Mouse (Mus musculus): ENCODE measurements around the gene Fbxw2. TPM values are rescaled to one million over a fixed set of nuclear protein-coding genes. Genes with fewer than 3 reads are reported as not detected.

Fbxw2 gene
- 13.0 and 14.9 TPM in 2 replicates for polyA plus RNA-seq (2012; rRNA removed)

GRCm38 (mm10) chr2:34825827-34826459 is at the start of gene Fbxw2:
Fbxw2 (minus strand) TSS chr2:34826311.
- Histone ChIP-seq H3K36me3 (ENCODE audit: control insufficient read depth, insufficient read depth, low read length) (no peaks in the 10 kb centered on the region), H3K4me3 (ENCODE audit: control insufficient read depth, low read depth, low read length) (peak within 1 kb of the TSS; percentile 99), H3K4me1 (ENCODE audit: control insufficient read depth, insufficient read depth, low read length) (peaks cover 3% of the 10 kb centered on the region), H3K27ac (ENCODE audit: control insufficient read depth, insufficient read depth, low read depth, low read length) (peak within 1 kb of the TSS; percentile 76), H3K27me3 (ENCODE audit: control insufficient read depth, insufficient read depth, low read length) (no peaks in the 10 kb centered on the region)
- TF ChIP-seq POLR2A (IDR thresholded peaks at IDR 0.05; ENCODE audit: control insufficient read depth, low read depth, low read length): peak; percentile 77
- no peak for TF ChIP-seq CTCF (IDR thresholded peaks at IDR 0.05; ENCODE audit: control insufficient read depth, insufficient read depth, insufficient replicate concordance, low read depth, low read length)

DNA sequence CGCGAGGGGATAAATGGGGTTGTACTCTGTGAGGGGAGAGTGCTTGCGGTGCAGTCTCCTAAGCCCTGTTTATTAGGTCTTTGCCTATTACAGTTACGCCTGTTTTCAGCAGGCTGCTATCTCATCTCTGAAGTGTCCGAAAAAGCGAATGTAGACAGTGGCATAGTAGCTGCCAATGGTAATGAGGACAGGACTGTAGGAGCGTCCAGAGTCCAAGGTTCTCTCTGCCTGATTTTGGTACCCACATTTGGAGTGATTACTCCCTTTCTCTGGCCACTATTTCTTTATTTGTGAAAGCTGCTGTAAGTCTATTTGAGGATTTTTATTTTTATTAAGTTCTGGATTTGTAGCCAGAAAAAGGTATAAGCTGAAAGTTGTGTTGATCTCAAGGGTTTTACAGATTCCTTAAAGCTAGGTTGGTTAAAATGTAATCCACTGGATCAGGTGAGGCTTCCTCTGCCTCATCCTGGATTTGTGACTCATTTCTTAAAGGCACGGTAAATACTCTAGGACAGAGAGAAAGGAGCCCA is 48.8 kb upstream of the Fbxw2 start, which contains the start of gene Psmd5:
TSS of gene Psmd5 (minus strand) at position 153 of the 530 bp plus-strand sequence.
- no peaks in the 10 kb centered on the region for H3K36me3 ChIP-seq (ENCODE audit: control insufficient read depth, insufficient read depth, low read length)
- TF ChIP-seq CTCF (IDR thresholded peaks at IDR 0.05; ENCODE audit: control insufficient read depth, insufficient read depth, insufficient replicate concordance, low read depth, low read length): no peak
- no peak for TF ChIP-seq POLR2A (IDR thresholded peaks at IDR 0.05; ENCODE audit: control insufficient read depth, low read depth, low read length)
- peaks cover 5% of the 10 kb centered on the region for H3K4me1 ChIP-seq (ENCODE audit: control insufficient read depth, insufficient read depth, low read length)
- no peaks in the 10 kb centered on the region for H3K27me3 ChIP-seq (ENCODE audit: control insufficient read depth, insufficient read depth, low read length)
- H3K4me3 ChIP-seq (ENCODE audit: control insufficient read depth, low read depth, low read length): peak within 1 kb of the TSS; percentile 3; the same call in 1 of the 2 replicates
- no peak within 1 kb of the TSS for H3K27ac ChIP-seq (ENCODE audit: control insufficient read depth, insufficient read depth, low read depth, low read length)

GRCm38 (mm10) chr2:34874271-34874670 is 48.2 kb upstream of the Fbxw2 start, which contains the start of gene Cutal:
Cutal (plus strand) TSS chr2:34874396.
- H3K27me3 ChIP-seq (ENCODE audit: control insufficient read depth, insufficient read depth, low read length): no peaks in the 10 kb centered on the region
- TF ChIP-seq POLR2A (IDR thresholded peaks at IDR 0.05; ENCODE audit: control insufficient read depth, low read depth, low read length) (no peak), CTCF (IDR thresholded peaks at IDR 0.05; ENCODE audit: control insufficient read depth, insufficient read depth, insufficient replicate concordance, low read depth, low read length) (no peak)
- no peaks in the 10 kb centered on the region for H3K36me3 ChIP-seq (ENCODE audit: control insufficient read depth, insufficient read depth, low read length)
- H3K4me1 ChIP-seq (ENCODE audit: control insufficient read depth, insufficient read depth, low read length): peaks cover 5% of the 10 kb centered on the region
- H3K4me3 ChIP-seq (ENCODE audit: control insufficient read depth, low read depth, low read length): peak within 1 kb of the TSS; percentile 3; the same call in 1 of the 2 replicates
- no peak within 1 kb of the TSS for H3K27ac ChIP-seq (ENCODE audit: control insufficient read depth, insufficient read depth, low read depth, low read length)

DNA sequence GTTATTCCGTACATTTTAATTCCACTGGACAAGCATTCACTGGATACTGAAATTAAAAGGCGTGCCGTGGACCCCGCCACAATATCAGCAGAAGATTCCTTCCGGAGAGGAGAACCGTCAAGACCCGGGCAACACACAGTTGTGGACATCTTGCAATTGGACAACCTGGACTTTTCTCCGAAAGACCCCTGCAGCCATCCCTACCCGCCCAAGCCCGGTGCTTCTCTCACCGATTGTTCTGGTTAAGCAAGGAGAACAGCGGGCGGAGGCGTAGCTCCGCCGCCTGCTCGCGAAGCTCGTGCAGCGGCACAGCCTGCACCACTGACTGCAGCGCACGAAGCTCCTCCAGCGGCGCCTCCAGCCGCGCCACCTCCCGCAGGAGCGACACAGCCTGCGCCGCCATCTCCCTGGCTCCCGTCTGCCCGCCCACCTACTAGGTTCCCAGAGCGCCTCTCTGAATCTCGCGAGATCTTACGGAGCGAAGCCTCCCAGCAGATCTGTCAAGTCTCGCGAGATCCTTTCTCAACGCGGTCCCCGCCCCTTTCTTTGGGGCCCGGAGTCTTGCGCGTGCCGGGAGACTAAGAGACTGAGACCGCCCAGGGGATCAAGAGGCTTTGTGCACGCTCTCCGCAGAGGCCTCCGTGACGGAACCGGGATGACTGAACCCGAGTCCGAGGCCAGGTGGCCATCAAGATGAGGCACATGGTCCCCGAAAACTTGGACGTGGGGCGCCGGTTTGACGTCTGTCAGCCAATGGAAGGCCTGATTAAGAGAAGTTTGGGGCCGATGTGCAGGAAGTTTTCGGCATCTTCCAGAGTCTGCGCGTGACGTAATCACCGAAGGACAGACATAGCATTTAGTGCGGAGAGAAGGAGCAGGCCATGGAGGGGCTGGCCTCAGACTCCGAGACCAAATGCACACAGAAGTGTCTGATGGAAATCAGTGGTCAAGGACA is 44.7 kb upstream of the Fbxw2 start:
- H3K27me3 ChIP-seq (ENCODE audit: control insufficient read depth, insufficient read depth, low read length): no peaks in the 10 kb centered on the region
- TF ChIP-seq CTCF (IDR thresholded peaks at IDR 0.05; ENCODE audit: control insufficient read depth, insufficient read depth, insufficient replicate concordance, low read depth, low read length) (no peak), POLR2A (IDR thresholded peaks at IDR 0.05; ENCODE audit: control insufficient read depth, low read depth, low read length) (peak; percentile 98)
- H3K4me3 ChIP-seq (ENCODE audit: control insufficient read depth, low read depth, low read length): peak overlapping the region; percentile 95
- peak overlapping the region; percentile 94 for H3K27ac ChIP-seq (ENCODE audit: control insufficient read depth, insufficient read depth, low read depth, low read length)
- peaks cover under 1% of the 10 kb centered on the region; the same call in 1 of the 2 replicates for H3K36me3 ChIP-seq (ENCODE audit: control insufficient read depth, insufficient read depth, low read length)
- peaks cover 5% of the 10 kb centered on the region for H3K4me1 ChIP-seq (ENCODE audit: control insufficient read depth, insufficient read depth, low read length)

DNA sequence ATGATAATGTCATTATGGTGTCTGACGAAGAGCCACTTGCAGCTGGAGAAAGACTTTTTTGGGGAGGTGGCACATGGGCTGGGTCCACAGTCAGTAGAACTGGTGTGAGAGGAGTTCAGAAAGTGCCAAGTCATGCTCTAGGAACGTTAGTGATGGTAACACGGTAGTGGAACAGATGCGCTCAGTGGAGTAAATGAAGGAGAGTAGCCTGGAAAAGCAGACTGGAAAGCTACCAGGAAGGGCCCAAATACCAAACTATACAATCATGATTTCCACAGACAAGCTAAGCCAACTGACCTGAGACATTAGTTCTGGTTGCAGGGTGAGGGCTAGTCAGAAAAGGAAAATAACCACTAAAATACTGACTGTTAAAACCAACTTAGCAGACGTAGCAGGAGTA is 43.6 kb upstream of the Fbxw2 start:
- Histone ChIP-seq H3K4me1 (ENCODE audit: control insufficient read depth, insufficient read depth, low read length) (peaks cover 5% of the 10 kb centered on the region), H3K27me3 (ENCODE audit: control insufficient read depth, insufficient read depth, low read length) (no peaks in the 10 kb centered on the region), H3K36me3 (ENCODE audit: control insufficient read depth, insufficient read depth, low read length) (peaks cover 1% of the 10 kb centered on the region; the same call in 1 of the 2 replicates), H3K4me3 (ENCODE audit: control insufficient read depth, low read depth, low read length) (no peak overlapping the region), H3K27ac (ENCODE audit: control insufficient read depth, insufficient read depth, low read depth, low read length) (no peak overlapping the region)
- TF ChIP-seq POLR2A (IDR thresholded peaks at IDR 0.05; ENCODE audit: control insufficient read depth, low read depth, low read length) (no peak), CTCF (IDR thresholded peaks at IDR 0.05; ENCODE audit: control insufficient read depth, insufficient read depth, insufficient replicate concordance, low read depth, low read length) (no peak)

- Histone ChIP-seq H3K36me3 (ENCODE audit: control insufficient read depth, insufficient read depth, low read length) (peaks cover 3% of the 10 kb centered on the region), H3K4me3 (ENCODE audit: control insufficient read depth, low read depth, low read length) (no peak overlapping the region), H3K4me1 (ENCODE audit: control insufficient read depth, insufficient read depth, low read length) (no peaks in the 10 kb centered on the region), H3K27me3 (ENCODE audit: control insufficient read depth, insufficient read depth, low read length) (no peaks in the 10 kb centered on the region), H3K27ac (ENCODE audit: control insufficient read depth, insufficient read depth, low read depth, low read length) (no peak overlapping the region)
- no peak for TF ChIP-seq POLR2A (IDR thresholded peaks at IDR 0.05; ENCODE audit: control insufficient read depth, low read depth, low read length)
Measured at GRCm38 (mm10) chr2:34857728-34858127, 31.6 kb upstream of the Fbxw2 start.

- Histone ChIP-seq H3K4me3 (ENCODE audit: control insufficient read depth, low read depth, low read length) (no peak overlapping the region), H3K27me3 (ENCODE audit: control insufficient read depth, insufficient read depth, low read length) (no peaks in the 10 kb centered on the region), H3K4me1 (ENCODE audit: control insufficient read depth, insufficient read depth, low read length) (no peaks in the 10 kb centered on the region), H3K27ac (ENCODE audit: control insufficient read depth, insufficient read depth, low read depth, low read length) (no peak overlapping the region), H3K36me3 (ENCODE audit: control insufficient read depth, insufficient read depth, low read length) (peaks cover 5% of the 10 kb centered on the region)
- TF ChIP-seq POLR2A (IDR thresholded peaks at IDR 0.05; ENCODE audit: control insufficient read depth, low read depth, low read length) (no peak), CTCF (IDR thresholded peaks at IDR 0.05; ENCODE audit: control insufficient read depth, insufficient read depth, insufficient replicate concordance, low read depth, low read length) (no peak)
Measured at GRCm38 (mm10) chr2:34855265-34855664, 29.2 kb upstream of the Fbxw2 start.
